Mouse (Mus musculus) kidney, embryonic 14.5 days (tissue): ENCODE data around the gene Klhl11. TPM values are rescaled to one million over a fixed set of nuclear protein-coding genes. Genes with fewer than 3 reads are reported as not detected.
A peak's percentile ranks its signal among the peaks of the same experiment; 100 is the strongest.

Source experiments
- ATAC-seq: fragments of 200-750 bp; cut with Nextera tagmentation; 2 replicates; pipeline ENCODE4 v1.8.0; 2017; ENCODE audit warnings: moderate number of reproducible peaks, mild to moderate bottlenecking, moderate TSS enrichment, moderate library complexity; ENCODE audit not compliant: low FRiP score, low TSS enrichment
- H3K27ac ChIP-seq: fragments of 300-500 bp; sonication (generic); 2 replicates; pipeline ENCODE4 v1.5.1; 2014; ENCODE audit warnings: low read depth, mild to moderate bottlenecking, low read length, moderate library complexity, mixed read lengths
- H3K27me3 ChIP-seq: fragments of 300-500 bp; sonication (generic); 2 replicates; pipeline ENCODE4 v1.6.1; 2014; ENCODE audit warnings: mild to moderate bottlenecking, low read length; ENCODE audit not compliant: control insufficient read depth, insufficient read depth
- H3K36me3 ChIP-seq: fragments of 300-500 bp; sonication (generic); 2 replicates; pipeline ENCODE4 v1.6.1; 2014; ENCODE audit warnings: low read length, mixed read lengths; ENCODE audit not compliant: control insufficient read depth, insufficient read depth
- H3K4me1 ChIP-seq: fragments of 300-500 bp; sonication (generic); 2 replicates; pipeline ENCODE4 v1.6.1; 2014; ENCODE audit warnings: low read length, mixed read lengths; ENCODE audit not compliant: control insufficient read depth, insufficient read depth
- H3K4me2 ChIP-seq: fragments of 300-500 bp; sonication (generic); replicated peaks from 2 replicates; pipeline ENCODE4 v1.6.1; 2014; ENCODE audit warnings: low read depth, mild to moderate bottlenecking, low read length
- H3K4me3 ChIP-seq: fragments of 300-500 bp; sonication (generic); 2 replicates; pipeline ENCODE4 v1.5.1; 2014; ENCODE audit warnings: mild to moderate bottlenecking, low read length
- H3K9ac ChIP-seq: fragments of 300-500 bp; sonication (generic); 2 replicates; pipeline ENCODE4 v1.6.1; 2014; ENCODE audit warnings: low read depth, mild to moderate bottlenecking, low read length, moderate library complexity
- H3K9me3 ChIP-seq: fragments of 300-500 bp; sonication (generic); 2 replicates; pipeline ENCODE4 v1.6.1; 2016; ENCODE audit warnings: low read length; ENCODE audit not compliant: control insufficient read depth
- WGBS: fragments of 180-500 bp; shearing (Covaris S2); extraction: QIAGEN DNeasy Blood & Tissue Kit; methylation state at CpG from one replicate; pipeline ENCODE4 v1.1.7; 2014; 5-methylcytosine and 5-hydroxymethylcytosine counted together
- polyA plus RNA-seq: library from polyadenylated mRNA; unstranded; fragments of >200 nt; fragmentation: Nextera tagmentation; extraction: Ambion mirVana; gene quantifications from 2 replicates; pipeline ENCODE4 v1.2.1, GENCODE M21; 2014

Gene Klhl11
- polyA plus RNA-seq, 1 experiment from 2014 or later, result 12.3 TPM

- peaks cover 39% of the 10 kb centered on the region for H3K36me3 ChIP-seq
- H3K9me3 ChIP-seq, result no peaks in the 10 kb centered on the region
- H3K27me3 ChIP-seq, result no peaks in the 10 kb centered on the region
- H3K4me3 ChIP-seq, result no peak overlapping the region
- ATAC-seq, result no peak
- H3K4me2 ChIP-seq, result no peak overlapping the region
- no peak overlapping the region for H3K9ac ChIP-seq
- no peaks in the 10 kb centered on the region for H3K4me1 ChIP-seq
- H3K27ac ChIP-seq, result no peak overlapping the region
- 67% methylated on average over 9 of the region's 9 CpGs for WGBS
Observed at GRCm38 (mm10) chr11:100428612-100429199, 43.8 kb downstream of the Klhl11 start.

- Histone ChIP-seq H3K27me3 (no peaks in the 10 kb centered on the region), H3K4me1 (0 out of 2 replicates have a peak, but pooled peaks cover 5% of the 10 kb centered on the region), H3K4me3 (no peak overlapping the region), H3K9me3 (no peaks in the 10 kb centered on the region), H3K36me3 (peaks cover 46% of the 10 kb centered on the region), H3K4me2 (no peak overlapping the region), H3K27ac (no peak overlapping the region), H3K9ac (no peak overlapping the region)
- WGBS, result 83% methylated on average over 3 of the region's 3 CpGs
- no peak for ATAC-seq
Observed at GRCm38 (mm10) chr11:100426820-100427219, 45.7 kb downstream of the Klhl11 start.

DNA sequence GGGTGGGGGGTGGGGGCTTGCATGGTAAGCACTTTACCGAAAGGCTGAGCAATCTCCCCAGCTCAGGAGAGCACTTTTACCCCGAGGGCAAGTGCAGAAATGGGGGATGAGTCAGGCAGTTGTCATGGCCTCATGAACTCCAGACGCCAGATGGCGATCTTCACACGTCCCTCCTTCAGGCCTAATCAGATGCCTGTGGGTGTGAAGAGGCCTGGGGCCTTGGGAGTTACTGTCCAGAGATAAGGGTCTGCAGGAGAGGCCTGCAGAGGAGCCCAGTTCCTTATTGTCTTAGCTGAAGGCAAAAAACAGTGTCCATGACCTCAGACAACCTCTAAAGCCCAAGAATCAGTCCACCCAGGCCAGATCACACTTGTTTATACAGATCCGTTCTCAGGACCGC, 46.7 kb downstream of the Klhl11 start:
- H3K9me3 ChIP-seq, result no peaks in the 10 kb centered on the region
- H3K4me3 ChIP-seq, result no peak overlapping the region
- H3K4me1 ChIP-seq, result peaks cover 6% of the 10 kb centered on the region; the same call in 1 of the 2 replicates
- H3K27ac ChIP-seq, result no peak overlapping the region; the same call in 1 of the 2 replicates
- no peaks in the 10 kb centered on the region for H3K27me3 ChIP-seq
- no peak overlapping the region for H3K4me2 ChIP-seq
- ATAC-seq, result no peak
- peaks cover 49% of the 10 kb centered on the region for H3K36me3 ChIP-seq
- WGBS, result 20% methylated on average over 7 of the region's 7 CpGs
- peak overlapping the region; percentile 13; the same call in 1 of the 2 replicates for H3K9ac ChIP-seq

DNA sequence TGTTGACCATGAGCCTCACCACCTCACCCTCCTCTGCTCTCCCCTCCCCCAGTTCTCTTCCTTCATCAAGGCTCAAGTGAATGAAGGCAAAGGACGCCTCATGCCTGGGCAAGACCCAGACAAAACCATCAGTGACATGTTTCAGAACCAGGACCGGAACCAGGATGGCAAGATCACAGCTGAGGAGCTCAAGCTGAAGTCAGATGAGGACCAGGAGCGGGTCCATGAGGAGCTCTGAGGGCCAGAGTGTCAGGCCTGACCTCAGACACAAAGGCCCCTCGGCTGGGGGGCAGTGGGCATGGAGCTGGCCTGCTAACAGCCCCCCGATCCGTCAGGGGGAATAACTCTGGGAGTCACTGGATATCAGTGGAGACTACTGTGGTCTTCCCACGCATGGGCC, 48.7 kb downstream of the Klhl11 start:
- ATAC-seq, result no peak
- Histone ChIP-seq H3K9ac (no peak overlapping the region), H3K4me2 (no peak overlapping the region), H3K4me3 (no peak overlapping the region), H3K36me3 (peaks cover 43% of the 10 kb centered on the region), H3K27me3 (no peaks in the 10 kb centered on the region), H3K4me1 (peaks cover 8% of the 10 kb centered on the region; the same call in 1 of the 2 replicates), H3K9me3 (no peaks in the 10 kb centered on the region), H3K27ac (no peak overlapping the region)
- 86% methylated on average over 7 of the region's 7 CpGs for WGBS

GRCm38 (mm10) chr11:100421537-100421936, 51.0 kb downstream of the Klhl11 start:
- Histone ChIP-seq H3K9me3 (no peaks in the 10 kb centered on the region), H3K4me1 (peaks cover 9% of the 10 kb centered on the region; the same call in 1 of the 2 replicates), H3K9ac (no peak overlapping the region), H3K27ac (no peak overlapping the region; the same call in 1 of the 2 replicates), H3K4me3 (no peak overlapping the region), H3K36me3 (peaks cover 43% of the 10 kb centered on the region), H3K27me3 (no peaks in the 10 kb centered on the region), H3K4me2 (no peak overlapping the region)
- peak; percentile 60 for ATAC-seq
- 33% methylated on average over 8 of the region's 8 CpGs for WGBS

- Histone ChIP-seq H3K27me3 (no peaks in the 10 kb centered on the region), H3K4me1 (peaks cover 32% of the 10 kb centered on the region), H3K27ac (peak within 1 kb of the TSS; percentile 95), H3K4me3 (peak within 1 kb of the TSS; percentile 69), H3K36me3 (peaks cover 13% of the 10 kb centered on the region; the same call in 1 of the 2 replicates), H3K9me3 (no peaks in the 10 kb centered on the region), H3K9ac (peak within 1 kb of the TSS; percentile 72), H3K4me2 (peak within 1 kb of the TSS; percentile 82)
- under 1% methylated on average over 31 of the region's 31 CpGs for WGBS
- ATAC-seq, result peak; percentile 36
Observed at GRCm38 (mm10) chr11:100414914-100415822, 57.4 kb downstream of the Klhl11 start, which contains the start of gene Fkbp10. TSS of gene Fkbp10 (plus strand) at chr11:100415697.

- whole genome bisulfite sequencing, result 1% methylated on average over 80 of the region's 93 CpGs
- ATAC-seq, result peak; percentile 96
- Histone ChIP-seq H3K27me3 (no peaks in the 10 kb centered on the region), H3K9me3 (no peaks in the 10 kb centered on the region), H3K4me2 (peak within 1 kb of the TSS; percentile 82), H3K4me3 (peak within 1 kb of the TSS; percentile 69), H3K36me3 (peaks cover 18% of the 10 kb centered on the region; the same call in 1 of the 2 replicates), H3K4me1 (peaks cover 32% of the 10 kb centered on the region), H3K27ac (peak within 1 kb of the TSS; percentile 95), H3K9ac (peak within 1 kb of the TSS; percentile 72)
Observed at GRCm38 (mm10) chr11:100414021-100414913, 58.3 kb downstream of the Klhl11 start, which contains the start of gene P3h4. TSS of gene P3h4 (minus strand) at chr11:100414836.

DNA sequence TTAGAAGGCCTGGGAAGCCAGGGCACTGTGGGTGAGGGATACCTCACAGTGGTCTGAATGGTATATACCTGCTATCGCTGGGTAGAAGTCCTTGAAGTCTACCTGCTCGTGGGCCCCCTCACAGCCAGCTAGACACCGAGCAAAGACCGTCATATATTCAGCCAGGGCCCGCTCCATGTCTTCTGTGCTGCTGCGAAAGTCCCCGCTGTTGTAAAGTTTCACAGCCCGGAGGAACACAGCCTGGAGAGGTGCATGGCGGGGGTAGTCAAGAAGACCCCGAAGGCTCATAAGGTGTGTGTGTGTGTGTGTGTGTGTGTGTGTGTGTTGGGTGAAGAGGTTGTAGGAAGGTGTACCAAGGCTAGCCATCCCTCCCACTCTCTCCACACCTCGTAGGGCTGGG, 59.0 kb downstream of the Klhl11 start:
- Histone ChIP-seq H3K36me3 (peaks cover 25% of the 10 kb centered on the region), H3K9me3 (no peaks in the 10 kb centered on the region), H3K4me3 (peak overlapping the region; percentile 69), H3K4me2 (peak overlapping the region; percentile 82), H3K27me3 (no peaks in the 10 kb centered on the region), H3K9ac (peak overlapping the region; percentile 72), H3K27ac (no peak overlapping the region), H3K4me1 (peaks cover 32% of the 10 kb centered on the region)
- no peak for ATAC-seq
- WGBS, result 61% methylated on average over 11 of the region's 11 CpGs
